In the genomic region with DNA sequence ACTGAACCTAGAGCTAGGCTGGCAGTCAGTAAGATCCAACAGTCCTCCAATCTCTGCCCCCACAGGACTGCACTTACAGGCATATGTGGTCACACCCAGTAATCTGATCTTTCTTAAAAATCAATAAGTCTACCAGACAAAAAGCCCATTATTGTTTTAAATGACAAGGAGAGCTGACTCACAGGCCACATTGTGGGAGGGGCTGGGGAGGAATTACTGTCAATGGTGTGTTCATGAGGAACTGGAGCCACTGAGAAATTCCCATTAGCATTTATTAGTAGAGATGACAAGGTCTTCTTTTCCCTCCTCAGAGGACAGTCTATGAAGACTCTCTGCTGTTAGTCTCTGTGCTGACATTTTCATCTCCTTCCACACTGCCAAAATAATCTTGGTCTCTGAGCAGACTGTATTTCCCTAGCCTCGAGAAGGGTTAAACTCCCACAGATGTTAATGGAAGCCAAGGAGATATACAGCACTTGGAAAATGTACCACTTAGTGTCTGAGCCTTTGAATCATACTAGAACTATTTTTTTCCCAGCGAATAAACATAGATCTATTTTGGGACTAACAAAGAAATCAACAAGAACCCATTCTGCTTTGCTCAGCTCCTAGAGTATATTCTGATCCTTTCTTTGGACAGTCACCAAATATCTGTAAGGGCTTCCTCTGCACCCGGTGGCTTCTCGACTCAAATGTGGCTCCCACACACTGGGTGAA, we compare ENCODE assay signal across 17 mouse cellular contexts.
DNase-seq lines count a peak whose midpoint lies in the region; ATAC-seq and TF ChIP-seq lines count a peak whose summit lies in the region.
"Had no signal": no experiment of that assay in that cellular context is flagged by ENCODE, and none has a peak within 500 bp of the region (broad histone marks: within the 10 kb centered on the region; RNA-seq: fewer than 3 reads in every experiment).

No protein-coding gene starts in this region.

- 66% methylated on average over 4 of the region's 4 CpGs for WGBS in forebrain, embryonic 16.5 days
- 88% methylated on average over 4 of the region's 4 CpGs for WGBS in forebrain, embryonic 10.5 days
- WGBS in kidney, embryonic 15.5 days = 38% methylated on average over 4 of the region's 4 CpGs
- 45% methylated on average over 4 of the region's 4 CpGs for WGBS in stomach, embryonic 15.5 days
- WGBS in stomach, postnatal 0 days = 32% methylated on average over 4 of the region's 4 CpGs

- H3K4me3 ChIP-seq in forebrain, embryonic 16.5 days (replicated peaks; ENCODE audit: low read length) = no peak overlapping the region
- H3K4me3 ChIP-seq in forebrain, embryonic 10.5 days = no peak overlapping the region
- H3K4me3 ChIP-seq in kidney, embryonic 15.5 days (replicated peaks) = no peak overlapping the region
- no peak overlapping the region for H3K4me3 ChIP-seq in stomach, embryonic 15.5 days (replicated peaks)
- no peak overlapping the region for H3K4me3 ChIP-seq in stomach, postnatal 0 days (ENCODE audit: low read depth, low read length)
- H3K4me3 ChIP-seq: embryonic facial prominence, embryonic 15.5 days; limb, embryonic 12.5 days had no signal

- no peak overlapping the region for H3K4me2 ChIP-seq in forebrain, embryonic 16.5 days (ENCODE audit: low read length)
- no peak overlapping the region for H3K4me2 ChIP-seq in kidney, embryonic 15.5 days
- H3K4me2 ChIP-seq in stomach, embryonic 15.5 days = no peak overlapping the region
- no peak overlapping the region for H3K4me2 ChIP-seq in stomach, postnatal 0 days (replicated peaks; ENCODE audit: low read depth)
- H3K4me2 ChIP-seq: embryonic facial prominence, embryonic 15.5 days; limb, embryonic 12.5 days had no signal

- TF ChIP-seq EP300 in stomach, postnatal 0 days (optimal IDR thresholded peaks at IDR 0.05) = no peak

- no peaks in the 10 kb centered on the region for H3K9me3 ChIP-seq in forebrain, embryonic 16.5 days (ENCODE audit: control insufficient read depth, low read length)
- no peaks in the 10 kb centered on the region for H3K9me3 ChIP-seq in forebrain, embryonic 10.5 days
- no peaks in the 10 kb centered on the region for H3K9me3 ChIP-seq in kidney, embryonic 15.5 days (replicated peaks)
- no peaks in the 10 kb centered on the region for H3K9me3 ChIP-seq in stomach, embryonic 15.5 days
- H3K9me3 ChIP-seq in stomach, postnatal 0 days (ENCODE audit: control insufficient read depth, low read length) = no peaks in the 10 kb centered on the region
- H3K9me3 ChIP-seq: embryonic facial prominence, embryonic 15.5 days; limb, embryonic 12.5 days had no signal

- TF ChIP-seq CTCF in stomach, postnatal 0 days (IDR thresholded peaks at IDR 0.05; ENCODE audit: low read depth) = no peak

- no peak overlapping the region for H3K9ac ChIP-seq in forebrain, embryonic 16.5 days (replicated peaks; ENCODE audit: low read depth, low read length)
- H3K9ac ChIP-seq in kidney, embryonic 15.5 days = no peak overlapping the region
- H3K9ac ChIP-seq in stomach, embryonic 15.5 days = no peak overlapping the region
- no peak overlapping the region for H3K9ac ChIP-seq in stomach, postnatal 0 days (ENCODE audit: low read length)
- H3K9ac ChIP-seq: embryonic facial prominence, embryonic 15.5 days; limb, embryonic 12.5 days had no signal

- no peaks in the 10 kb centered on the region for H3K36me3 ChIP-seq in forebrain, embryonic 16.5 days (ENCODE audit: control insufficient read depth, insufficient read depth)
- no peaks in the 10 kb centered on the region for H3K36me3 ChIP-seq in forebrain, embryonic 10.5 days (replicated peaks)
- H3K36me3 ChIP-seq in kidney, embryonic 15.5 days = no peaks in the 10 kb centered on the region
- H3K36me3 ChIP-seq in stomach, embryonic 15.5 days = no peaks in the 10 kb centered on the region
- no peaks in the 10 kb centered on the region for H3K36me3 ChIP-seq in stomach, postnatal 0 days (ENCODE audit: control insufficient read depth, insufficient read depth, low read length)
- H3K36me3 ChIP-seq: embryonic facial prominence, embryonic 15.5 days; G1E; limb, embryonic 12.5 days had no signal

- peak overlapping the region; percentile 45; the same call in 1 of the 2 replicates for H3K27ac ChIP-seq in forebrain, embryonic 16.5 days (ENCODE audit: low read length)
- no peak overlapping the region for H3K27ac ChIP-seq in forebrain, embryonic 10.5 days
- peak overlapping the region; percentile 49 for H3K27ac ChIP-seq in kidney, embryonic 15.5 days
- peak overlapping the region; percentile 28; the same call in 1 of the 2 replicates for H3K27ac ChIP-seq in stomach, embryonic 15.5 days
- H3K27ac ChIP-seq in stomach, postnatal 0 days (replicated peaks) = no peak overlapping the region
- H3K27ac ChIP-seq: embryonic facial prominence, embryonic 15.5 days; limb, embryonic 12.5 days; macrophage had no signal

- no peak for ATAC-seq in forebrain, embryonic 16.5 days
- 0 out of 2 replicates have a peak, but pooled peaks have one; percentile 6 for ATAC-seq in kidney, embryonic 15.5 days (replicated peaks; ENCODE audit: low FRiP score)
- no peak for ATAC-seq in stomach, embryonic 15.5 days (ENCODE audit: insufficient read depth, low FRiP score, low read depth)
- no peak for ATAC-seq in stomach, postnatal 0 days (ENCODE audit: low FRiP score, low TSS enrichment)
- ATAC-seq: inflammation-experienced regulatory T-cells, adult 6 months had no signal

- DNase-seq in forebrain, embryonic 10.5 days (ENCODE audit: extremely low spot score, low spot score) = no peak
- DNase-seq in kidney, adult 11 months = no peak
- no peak for DNase-seq in stomach, postnatal 0 days (ENCODE audit: low spot score)
- DNase-seq in telencephalon, adult 2 months (ENCODE audit: low read depth, low spot score) = peak; percentile 84
- DNase-seq in yolk sac, embryonic 10.5 days (ENCODE audit: low spot score) = no peak
- DNase-seq: cerebellum, adult 2 months; heart, postnatal 14 days; midbrain, embryonic 14.5 days; thymus, adult 18-20 months had no signal

- no peaks in the 10 kb centered on the region for H3K27me3 ChIP-seq in forebrain, embryonic 16.5 days (replicated peaks; ENCODE audit: control insufficient read depth, insufficient read depth, low read length)
- H3K27me3 ChIP-seq in forebrain, embryonic 10.5 days (ENCODE audit: poor library complexity, severe bottlenecking) = no peaks in the 10 kb centered on the region
- no peaks in the 10 kb centered on the region for H3K27me3 ChIP-seq in kidney, embryonic 15.5 days
- no peaks in the 10 kb centered on the region for H3K27me3 ChIP-seq in stomach, embryonic 15.5 days (replicated peaks)
- no peaks in the 10 kb centered on the region for H3K27me3 ChIP-seq in stomach, postnatal 0 days (ENCODE audit: control insufficient read depth, insufficient read depth, low read length)
- H3K27me3 ChIP-seq: embryonic facial prominence, embryonic 15.5 days; limb, embryonic 12.5 days had no signal

- H3K4me1 ChIP-seq in forebrain, embryonic 16.5 days (replicated peaks; ENCODE audit: control insufficient read depth, insufficient read depth, low read length) = peaks cover 7% of the 10 kb centered on the region
- H3K4me1 ChIP-seq in forebrain, embryonic 10.5 days = peaks cover 10% of the 10 kb centered on the region
- H3K4me1 ChIP-seq in kidney, embryonic 15.5 days = no peaks in the 10 kb centered on the region
- no peaks in the 10 kb centered on the region for H3K4me1 ChIP-seq in stomach, embryonic 15.5 days
- no peaks in the 10 kb centered on the region for H3K4me1 ChIP-seq in stomach, postnatal 0 days (replicated peaks; ENCODE audit: control insufficient read depth, insufficient read depth)
- H3K4me1 ChIP-seq: embryonic facial prominence, embryonic 15.5 days; limb, embryonic 12.5 days had no signal

Comparison
In these comparisons a context has a peak if more than half of its experiments do, and no peak if none do; other contexts are left out.
1. H3K27ac ChIP-seq: peak in forebrain, embryonic 16.5 days (single experiment), kidney, embryonic 15.5 days (single experiment) and stomach, embryonic 15.5 days (single experiment); none in forebrain, embryonic 10.5 days (single experiment) and stomach, postnatal 0 days (single experiment).